Mouse (Mus musculus) small intestine, adult 2 months (tissue): ENCODE measurements around the gene Anxa5.

ENCODE experiments used
- CTCF ChIP-seq: fragments of 200-500 bp; IDR thresholded peaks from 2 replicates; pipeline ENCODE4 v1.5.1; 2012; ENCODE audit warnings: low read depth, mild to moderate bottlenecking, control low read depth, inconsistent platforms, low read length, moderate library complexity, mixed read lengths; ENCODE audit not compliant: insufficient replicate concordance, insufficient read length; ENCODE audit errors: extremely low read depth
- POLR2A ChIP-seq: fragments of 200-500 bp; IDR thresholded peaks from 2 replicates; pipeline ENCODE4 v1.6.1; 2012; ENCODE audit warnings: low read depth, mild to moderate bottlenecking, control low read depth, inconsistent platforms, low read length, moderate library complexity

DNA sequence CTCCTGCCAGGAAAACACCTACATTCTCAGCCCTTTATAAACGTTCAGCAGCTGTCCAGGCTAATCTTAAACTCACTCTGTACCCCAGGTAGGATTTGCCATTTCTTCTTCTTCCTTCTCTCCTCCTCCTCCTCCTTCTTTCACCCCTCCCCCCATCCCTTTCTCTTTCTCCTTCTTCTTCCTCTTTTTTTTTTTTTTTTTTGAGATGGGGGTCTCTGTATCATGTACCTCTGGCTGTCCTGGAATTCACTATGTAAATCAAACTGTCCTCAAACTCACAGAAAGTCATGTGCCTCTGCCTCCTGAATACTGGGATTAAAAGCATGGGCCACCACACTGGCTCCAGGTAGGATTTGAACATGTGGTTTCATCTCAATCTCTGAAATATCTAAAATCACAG lies 13.3 kb downstream of the Anxa5 start:
- TF ChIP-seq CTCF, result no peak
- TF ChIP-seq POLR2A, result no peak
